Mouse (Mus musculus) intestine, postnatal 0 days (tissue): ENCODE data around the gene Krt28. TPM values are rescaled to one million over a fixed set of nuclear protein-coding genes. Genes with fewer than 3 reads are reported as not detected.

Experiments used
- ATAC-seq: fragments of 200-750 bp; cut with Nextera tagmentation; 2 replicates; pipeline ENCODE4 v1.8.0; 2017; ENCODE audit warnings: mild to moderate bottlenecking, moderate TSS enrichment, moderate library complexity
- H3K27ac ChIP-seq: fragments of 300-500 bp; sonication (generic); 2 replicates; pipeline ENCODE4 v1.5.1; 2014; ENCODE audit warnings: mild to moderate bottlenecking, low read depth, low read length, moderate library complexity
- H3K27me3 ChIP-seq: fragments of 300-500 bp; sonication (generic); replicated peaks from 2 replicates; pipeline ENCODE4 v1.6.1; 2014; ENCODE audit warnings: low read length, mixed read lengths; ENCODE audit not compliant: control insufficient read depth, insufficient read depth
- H3K36me3 ChIP-seq: fragments of 300-500 bp; sonication (generic); 2 replicates; pipeline ENCODE4 v1.6.1; 2014; ENCODE audit warnings: mild to moderate bottlenecking, moderate library complexity; ENCODE audit not compliant: control insufficient read depth, insufficient read depth
- H3K4me1 ChIP-seq: fragments of 300-500 bp; sonication (generic); replicated peaks from 2 replicates; pipeline ENCODE4 v1.6.1; 2014; ENCODE audit warnings: antibody characterized with exemption, low read length, mixed read lengths; ENCODE audit not compliant: control insufficient read depth, insufficient read depth
- H3K4me2 ChIP-seq: fragments of 300-500 bp; sonication (generic); replicated peaks from 2 replicates; pipeline ENCODE4 v1.6.1; 2014; ENCODE audit warnings: low read depth, mild to moderate bottlenecking, moderate library complexity
- H3K4me3 ChIP-seq: fragments of 300-500 bp; sonication (generic); 2 replicates; pipeline ENCODE4 v1.5.1; 2014; ENCODE audit warnings: low read depth, low read length
- H3K9ac ChIP-seq: fragments of 300-500 bp; sonication (generic); 2 replicates; pipeline ENCODE4 v1.6.1; 2014; ENCODE audit warnings: mild to moderate bottlenecking, low read depth, low read length
- H3K9me3 ChIP-seq: fragments of 300-500 bp; sonication (generic); 2 replicates; pipeline ENCODE4 v1.6.1; 2016; ENCODE audit warnings: mixed run types; ENCODE audit not compliant: control insufficient read depth
- CTCF ChIP-seq: sonication (generic); IDR thresholded peaks from 2 replicates; pipeline ENCODE4 v1.5.1; 2016; ENCODE audit warnings: low read depth, mild to moderate bottlenecking, control low read depth, antibody characterized with exemption, moderate library complexity
- WGBS: fragments of 180-500 bp; shearing (Covaris S2); extraction: QIAGEN DNeasy Blood & Tissue Kit; methylation state at CpG from one replicate; pipeline ENCODE4 v1.1.7; 2014; 5-methylcytosine and 5-hydroxymethylcytosine counted together
- polyA plus RNA-seq: library from polyadenylated mRNA; unstranded; fragments of >200 nt; fragmentation: Nextera tagmentation; extraction: Ambion mirVana; gene quantifications from 2 replicates; pipeline ENCODE4 v1.2.1, GENCODE M21; 2015

Gene Krt28
- polyA plus RNA-seq, 1 experiment from 2014 or later = not detected

- Histone ChIP-seq H3K9me3 (no peaks in the 10 kb centered on the region), H3K27ac (no peak overlapping the region), H3K9ac (no peak overlapping the region), H3K36me3 (no peaks in the 10 kb centered on the region), H3K4me2 (no peak overlapping the region), H3K27me3 (0 out of 2 replicates have a peak, but pooled peaks cover 2% of the 10 kb centered on the region), H3K4me1 (no peaks in the 10 kb centered on the region), H3K4me3 (no peak overlapping the region)
- ATAC-seq = no peak
- peak; percentile 84 for TF ChIP-seq CTCF
- 15% methylated on average over 6 of the region's 6 CpGs for WGBS
Observed at GRCm38 (mm10) chr11:99413247-99413646, 38.5 kb upstream of the Krt28 start.

- Histone ChIP-seq H3K4me3 (no peak overlapping the region), H3K9ac (no peak overlapping the region), H3K4me2 (no peak overlapping the region), H3K27me3 (peaks cover 6% of the 10 kb centered on the region), H3K27ac (no peak overlapping the region), H3K9me3 (no peaks in the 10 kb centered on the region), H3K4me1 (no peaks in the 10 kb centered on the region), H3K36me3 (no peaks in the 10 kb centered on the region)
- TF ChIP-seq CTCF = no peak
- 60% methylated on average over 10 of the region's 10 CpGs for WGBS
- ATAC-seq = no peak
Observed at GRCm38 (mm10) chr11:99406186-99406585, 31.5 kb upstream of the Krt28 start.

DNA sequence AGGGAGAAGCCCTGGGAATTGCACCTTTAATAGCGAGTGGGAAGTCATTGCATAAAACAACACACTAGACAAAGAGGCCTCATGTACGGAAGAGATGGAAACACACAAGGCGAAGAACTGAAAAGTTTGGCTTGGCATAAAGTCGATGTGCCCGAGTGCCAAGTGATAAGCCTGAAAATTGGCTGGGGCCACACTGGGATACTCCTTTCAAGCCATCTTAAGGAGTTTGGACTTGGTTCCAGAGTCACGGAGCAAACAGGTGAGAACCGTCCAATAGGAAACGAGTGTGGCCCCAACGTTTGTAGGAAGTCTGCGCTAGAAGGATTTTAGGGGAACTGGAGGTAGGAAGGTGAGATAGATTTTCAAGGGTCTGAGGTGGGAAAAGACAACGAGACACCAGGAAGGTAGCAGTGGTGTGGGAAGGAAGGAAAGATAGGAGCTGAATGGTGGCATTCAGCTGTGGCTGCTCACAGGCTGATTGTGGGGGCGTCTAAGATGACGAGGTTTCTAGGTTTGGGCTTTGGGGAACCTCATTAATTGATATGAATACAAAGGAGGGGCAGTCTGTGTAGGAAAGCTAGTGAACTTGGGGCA lies 25.4 kb upstream of the Krt28 start:
- Histone ChIP-seq H3K4me1 (no peaks in the 10 kb centered on the region), H3K27me3 (peaks cover 4% of the 10 kb centered on the region), H3K9ac (no peak overlapping the region), H3K9me3 (no peaks in the 10 kb centered on the region), H3K27ac (no peak overlapping the region), H3K4me3 (no peak overlapping the region), H3K4me2 (no peak overlapping the region), H3K36me3 (no peaks in the 10 kb centered on the region)
- TF ChIP-seq CTCF = no peak
- WGBS = 80% methylated on average over 13 of the region's 13 CpGs
- no peak for ATAC-seq

DNA sequence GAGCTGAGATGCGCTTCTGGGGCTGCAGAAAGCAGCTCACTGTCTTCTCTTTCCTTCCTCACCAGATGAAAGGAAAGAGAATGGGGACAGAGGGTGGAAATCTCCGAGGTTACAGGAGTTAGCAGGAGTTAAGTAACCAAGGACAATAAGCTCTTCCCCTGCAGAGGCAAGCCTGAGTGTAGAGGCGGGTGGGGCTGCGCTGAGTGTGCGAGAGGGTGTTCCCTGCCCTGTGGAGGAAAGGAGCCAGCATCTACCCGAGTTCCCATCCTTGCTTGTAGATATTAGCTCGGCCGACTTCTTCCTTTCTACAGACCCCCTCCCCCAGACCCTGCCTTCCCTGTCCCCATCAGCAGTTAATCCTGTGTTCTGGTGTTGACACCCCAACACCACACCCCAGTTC lies 24.1 kb upstream of the Krt28 start:
- Histone ChIP-seq H3K4me3 (no peak overlapping the region), H3K36me3 (no peaks in the 10 kb centered on the region), H3K9ac (no peak overlapping the region), H3K27ac (no peak overlapping the region), H3K9me3 (no peaks in the 10 kb centered on the region), H3K4me1 (no peaks in the 10 kb centered on the region), H3K27me3 (peaks cover 4% of the 10 kb centered on the region), H3K4me2 (no peak overlapping the region)
- TF ChIP-seq CTCF = no peak
- WGBS = 52% methylated on average over 8 of the region's 8 CpGs
- no peak for ATAC-seq

- ATAC-seq = no peak
- H3K36me3 ChIP-seq = no peaks in the 10 kb centered on the region
- H3K4me3 ChIP-seq = no peak overlapping the region
- H3K27me3 ChIP-seq = peaks cover 4% of the 10 kb centered on the region; the same call in 1 of the 2 replicates
- no peak overlapping the region for H3K4me2 ChIP-seq
- WGBS = 77% methylated on average over 3 of the region's 3 CpGs
- no peaks in the 10 kb centered on the region for H3K9me3 ChIP-seq
- H3K27ac ChIP-seq = no peak overlapping the region
- no peak overlapping the region for H3K9ac ChIP-seq
- TF ChIP-seq CTCF = no peak
- no peaks in the 10 kb centered on the region for H3K4me1 ChIP-seq
Observed at GRCm38 (mm10) chr11:99398084-99398483, 23.4 kb upstream of the Krt28 start.

GRCm38 (mm10) chr11:99396661-99397060 lies 22.0 kb upstream of the Krt28 start:
- Histone ChIP-seq H3K27ac (no peak overlapping the region), H3K9me3 (no peaks in the 10 kb centered on the region), H3K4me1 (no peaks in the 10 kb centered on the region), H3K4me3 (no peak overlapping the region), H3K36me3 (no peaks in the 10 kb centered on the region), H3K9ac (no peak overlapping the region), H3K27me3 (no peaks in the 10 kb centered on the region), H3K4me2 (no peak overlapping the region)
- no peak for ATAC-seq
- 86% methylated on average over 2 of the region's 2 CpGs for WGBS
- no peak for TF ChIP-seq CTCF

- Histone ChIP-seq H3K9ac (no peak overlapping the region), H3K4me3 (no peak overlapping the region), H3K27me3 (no peaks in the 10 kb centered on the region), H3K4me2 (no peak overlapping the region), H3K4me1 (no peaks in the 10 kb centered on the region), H3K9me3 (no peaks in the 10 kb centered on the region), H3K27ac (no peak overlapping the region), H3K36me3 (no peaks in the 10 kb centered on the region)
- no peak for ATAC-seq
- no peak for TF ChIP-seq CTCF
- 48% methylated on average over 3 of the region's 3 CpGs for WGBS
Observed at GRCm38 (mm10) chr11:99396034-99396433, 21.3 kb upstream of the Krt28 start.
